Mouse (Mus musculus) adipocyte (in vitro differentiated cells): ENCODE results near the gene Camta1.

Source experiments
- DNase-seq: peaks from one replicate; pipeline ENCODE4 v3.0.0-alpha.2; 2016; ENCODE audit warnings: low spot score

Camta1 gene

DNA sequence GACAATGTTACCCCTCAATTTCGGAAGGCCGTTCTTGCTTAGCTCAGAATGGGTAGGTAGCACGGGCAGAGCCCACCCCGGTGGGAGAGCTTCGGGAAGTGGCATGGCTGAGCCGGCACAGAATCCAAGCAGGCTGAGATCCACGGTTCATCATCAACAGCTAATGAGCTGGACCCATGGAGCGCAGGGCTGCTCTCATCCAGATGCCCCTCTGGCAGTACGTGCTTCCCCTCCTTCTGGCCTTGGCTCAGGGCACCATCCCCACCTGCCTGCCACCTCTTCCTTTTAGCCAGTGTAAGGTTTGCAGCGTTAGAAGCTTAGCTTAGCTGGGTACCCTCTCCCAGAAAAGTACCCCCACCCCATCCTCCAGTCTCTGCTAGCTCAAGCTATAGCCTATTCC is 545.2 kb downstream of the Camta1 start:
- DNase-seq: no peak

DNA sequence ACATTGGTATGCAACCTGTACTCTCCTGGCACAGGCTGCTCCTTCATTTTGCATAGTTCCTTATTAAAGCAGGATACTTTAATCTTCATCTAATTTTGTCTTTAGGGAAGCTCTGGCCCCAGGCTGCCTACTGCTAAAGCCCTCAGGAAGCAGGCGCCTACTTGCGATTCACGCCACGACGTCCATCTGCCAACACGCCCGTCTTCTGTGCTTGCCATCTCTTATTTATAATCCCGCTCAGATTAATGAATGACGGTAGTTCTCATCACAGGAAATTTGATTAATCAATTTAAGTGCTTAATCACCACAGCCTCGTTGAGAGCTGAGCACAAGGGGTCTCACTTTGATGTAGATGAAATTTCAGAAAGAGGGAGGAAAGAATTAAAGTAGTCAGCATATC is 546.0 kb downstream of the Camta1 start:
- DNase-seq: no peak

DNA sequence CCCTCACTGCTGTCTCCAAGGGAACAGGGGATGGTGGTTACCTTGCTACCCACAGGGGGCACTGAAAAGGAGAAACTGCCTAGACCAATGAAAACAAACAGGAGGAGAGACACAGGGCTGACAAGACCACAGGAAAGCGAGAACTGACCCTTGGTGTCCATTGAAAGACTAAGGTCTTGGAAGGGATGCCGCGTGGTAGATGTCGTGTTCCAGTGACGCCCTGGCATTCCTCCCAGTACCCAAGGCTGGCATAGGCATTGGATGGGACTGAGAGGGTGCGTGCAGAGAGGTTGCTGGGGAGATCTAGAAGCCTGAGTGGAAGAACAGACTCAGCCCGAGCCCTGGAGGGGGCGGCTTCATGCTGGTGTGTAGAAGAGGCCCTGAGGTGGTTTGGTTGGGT is 550.9 kb downstream of the Camta1 start:
- no peak for DNase-seq

DNA sequence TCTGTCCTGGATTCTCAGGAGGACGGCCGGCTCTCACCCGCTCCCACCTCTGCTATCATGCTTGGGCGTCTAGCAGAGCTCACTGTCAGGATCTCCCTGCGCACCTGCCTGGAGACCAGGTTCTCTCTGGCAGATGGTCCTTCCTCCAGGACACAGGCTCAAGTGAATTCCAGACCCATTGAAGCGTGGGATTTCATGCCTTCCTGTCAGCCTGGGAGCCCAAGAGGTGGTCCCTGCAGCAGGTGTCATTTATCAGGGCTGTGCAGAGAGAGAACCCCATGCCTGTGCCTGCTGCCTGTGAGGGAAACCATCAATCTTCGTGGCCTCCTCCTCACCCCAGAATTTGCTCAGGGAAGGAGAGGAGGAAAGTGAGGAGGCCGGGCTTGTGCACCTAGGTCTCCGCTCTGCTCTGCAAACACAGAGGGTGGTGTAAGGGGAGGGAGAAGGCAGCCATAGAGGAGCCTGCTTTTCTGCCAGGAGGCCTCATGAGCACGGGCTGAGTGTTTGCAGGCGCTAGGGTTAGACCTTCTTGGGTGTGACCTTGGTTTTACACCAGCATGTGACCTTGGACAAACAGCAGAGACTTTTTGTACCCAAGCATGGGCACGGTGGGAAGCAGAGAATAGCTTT is 551.5 kb downstream of the Camta1 start:
- DNase-seq: no peak

DNA sequence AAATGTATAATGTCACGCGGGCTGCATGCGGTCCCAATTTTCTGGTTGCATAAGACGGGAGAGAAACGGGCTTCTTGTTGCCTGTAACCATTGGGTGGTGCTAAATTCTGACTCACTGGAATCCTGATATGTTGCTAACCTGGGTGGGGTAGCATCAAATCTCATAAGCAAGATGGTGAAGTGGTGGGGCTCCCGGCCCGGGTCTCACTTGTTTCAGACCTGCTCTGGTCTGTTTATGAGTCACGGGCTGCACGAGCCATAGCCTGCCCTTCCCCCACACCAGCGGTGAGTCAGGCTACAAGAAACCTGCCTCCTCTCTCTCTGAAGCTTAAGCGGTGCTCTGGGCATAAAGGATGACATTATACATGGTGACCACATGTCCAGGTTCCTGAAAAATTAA is 554.8 kb downstream of the Camta1 start:
- DNase-seq: no peak

DNA sequence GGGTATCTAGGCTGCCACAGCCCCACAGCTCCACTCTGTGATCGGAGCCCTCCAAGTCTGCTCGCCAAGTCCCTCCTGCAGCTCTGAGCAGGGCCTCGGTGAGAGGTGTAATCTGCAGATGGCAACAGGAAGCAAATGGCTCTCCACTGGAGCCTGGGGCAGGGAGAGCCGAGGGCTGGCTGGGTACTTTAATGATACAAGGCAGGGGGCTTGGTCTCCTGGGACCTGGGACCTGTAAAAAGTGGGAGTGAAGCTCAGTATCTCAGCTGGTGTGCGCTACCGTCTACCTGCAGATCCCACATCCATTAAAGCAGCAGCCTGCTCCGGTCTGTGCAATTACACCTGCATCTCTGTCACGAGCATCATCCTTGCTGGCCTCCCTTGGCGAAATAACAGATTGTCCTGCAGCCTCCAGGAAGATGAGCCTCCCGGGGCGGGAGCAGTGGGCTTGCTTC is 555.3 kb downstream of the Camta1 start:
- DNase-seq: no peak

DNA sequence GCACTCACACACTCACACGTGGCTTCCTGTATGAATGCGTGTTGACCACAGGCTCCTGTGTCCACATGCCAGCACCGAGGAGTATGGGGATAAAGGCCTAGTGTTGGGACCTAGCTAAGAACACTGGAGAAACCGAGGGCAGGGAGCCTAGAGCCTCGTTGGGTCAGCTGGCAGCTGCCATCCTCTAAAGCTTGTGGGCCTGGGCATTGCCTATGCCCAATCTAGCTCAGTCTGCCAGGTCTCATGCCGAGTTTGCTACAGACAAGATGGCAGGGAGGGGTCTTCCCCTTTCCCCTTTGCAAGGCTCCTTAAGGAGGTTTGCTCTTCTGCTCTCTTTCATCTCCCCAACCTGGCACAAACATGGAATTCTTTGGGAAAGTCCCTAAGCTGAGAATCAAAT is 555.9 kb downstream of the Camta1 start:
- DNase-seq: no peak

DNA sequence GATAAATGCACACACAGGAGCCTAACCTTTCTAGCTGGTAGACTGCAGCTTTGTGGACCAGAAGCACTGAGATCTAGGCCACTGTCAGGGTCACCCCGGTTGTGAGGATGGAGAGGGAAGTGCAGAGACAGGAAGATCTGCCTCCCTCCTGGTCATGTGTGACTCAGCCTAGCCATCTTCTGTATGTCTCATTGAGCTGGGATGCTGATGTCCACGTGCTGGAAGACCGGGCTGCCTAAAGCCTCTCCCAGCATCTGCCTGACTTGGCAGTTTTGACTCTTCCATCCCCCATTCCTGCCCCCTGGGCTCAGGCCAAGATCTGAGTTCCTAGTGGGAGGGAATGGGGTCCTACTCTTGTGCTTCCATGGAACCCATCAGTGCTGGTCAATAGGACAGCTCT is 557.7 kb downstream of the Camta1 start:
- DNase-seq: no peak

DNA sequence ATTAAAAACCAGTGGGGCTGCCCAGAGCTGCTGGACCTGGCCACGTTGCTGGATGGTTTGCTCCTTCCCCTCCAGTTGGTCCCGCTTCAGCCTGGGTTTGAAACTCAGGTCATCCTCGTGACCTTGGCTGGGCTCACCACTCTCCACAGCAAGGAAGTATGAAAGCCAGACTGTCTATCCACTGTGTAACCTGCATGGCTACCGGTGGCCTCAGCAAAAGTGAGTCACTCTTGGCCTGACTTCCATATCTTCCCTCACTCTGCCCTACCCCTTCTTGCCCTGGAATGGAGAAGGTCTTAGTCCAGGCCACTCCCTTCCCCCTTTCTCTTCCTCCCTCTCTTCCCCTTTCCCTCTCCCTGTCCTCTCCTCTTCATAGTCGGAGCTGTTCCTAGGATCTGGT is 558.2 kb downstream of the Camta1 start:
- no peak for DNase-seq

DNA sequence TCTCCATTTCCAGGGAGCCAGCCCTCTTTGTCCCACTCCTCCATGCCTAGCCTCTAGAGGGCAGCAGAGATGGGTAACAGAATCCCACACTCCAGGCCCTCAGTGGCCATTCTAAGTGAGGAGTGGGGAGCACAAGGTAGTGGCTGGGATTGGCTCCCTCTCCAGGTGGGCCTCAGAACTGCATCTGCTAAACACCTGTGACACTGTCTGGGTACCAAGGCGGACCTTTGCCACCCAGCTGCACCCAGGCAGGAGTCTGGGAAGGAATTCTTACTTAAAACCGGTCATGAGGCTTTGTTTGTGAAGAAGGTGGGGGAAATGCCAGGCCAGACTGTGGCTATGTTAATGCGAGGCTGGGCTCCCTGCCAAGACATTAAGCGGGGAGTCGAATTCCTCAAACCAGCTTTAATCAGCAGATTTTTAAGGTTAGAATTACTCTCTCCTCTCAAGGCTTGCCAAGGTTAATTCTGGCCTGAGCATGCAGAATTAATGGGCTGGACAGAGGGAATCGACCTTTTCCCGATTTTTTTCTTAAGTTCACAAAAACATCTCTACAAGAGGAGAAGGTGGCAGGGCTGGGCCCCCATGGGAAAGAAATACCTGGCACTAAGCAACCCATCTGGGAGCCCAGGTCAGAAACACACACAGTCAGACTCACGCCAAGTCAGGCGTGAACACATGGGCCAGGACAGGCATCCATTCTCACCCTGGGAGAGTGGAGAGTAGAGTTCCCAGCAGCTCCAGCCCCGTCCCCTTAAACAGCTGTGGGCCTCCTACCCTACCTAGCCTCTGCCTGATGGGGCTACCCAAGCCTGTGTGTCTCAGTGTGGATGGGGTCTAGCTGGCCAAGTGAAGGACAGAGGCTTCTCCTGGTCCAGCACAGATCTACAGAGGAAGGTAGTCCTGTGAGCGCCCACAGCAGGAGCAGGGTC is 559.2 kb downstream of the Camta1 start:
- peak; percentile 48 for DNase-seq

DNA sequence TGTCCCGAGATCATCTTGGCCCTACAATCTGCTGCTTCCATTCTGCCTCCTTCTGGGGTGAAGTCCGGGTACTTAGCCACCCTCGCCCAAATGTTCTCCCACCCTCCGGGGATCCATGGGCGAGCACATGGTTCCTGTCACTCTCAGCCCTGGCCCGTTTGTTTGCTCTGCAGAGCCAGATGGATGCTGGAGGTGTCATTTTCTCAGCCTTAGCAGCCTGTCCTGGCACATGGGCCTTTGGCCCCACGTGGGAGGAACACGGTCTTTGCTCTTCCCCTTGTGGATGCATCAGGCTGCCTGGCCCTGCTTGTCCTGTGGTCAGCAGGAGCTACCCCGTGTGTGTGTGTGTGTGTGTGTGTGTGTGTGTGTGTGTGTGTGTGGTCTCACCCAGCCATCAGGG is 560.3 kb downstream of the Camta1 start:
- DNase-seq: no peak

DNA sequence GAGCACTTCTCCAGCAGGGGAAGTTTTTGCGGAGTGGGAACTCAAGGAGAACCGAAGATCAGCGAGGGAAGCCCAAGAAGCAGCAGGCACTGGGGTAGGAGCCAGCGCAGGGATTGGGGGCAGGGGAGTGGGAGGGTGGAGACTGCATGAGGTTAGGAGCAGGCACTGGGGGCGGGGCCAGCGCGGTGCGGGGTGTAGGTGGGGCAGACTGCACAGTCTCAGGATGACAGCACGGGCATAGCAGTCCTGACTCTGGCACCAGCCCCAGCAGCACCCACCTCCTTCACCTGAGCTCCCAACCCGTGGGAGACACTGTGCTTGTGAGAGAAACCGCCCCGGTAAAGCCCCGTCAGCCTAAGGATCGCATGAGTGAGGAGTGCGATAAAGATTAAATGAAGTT is 561.0 kb downstream of the Camta1 start:
- no peak for DNase-seq

DNA sequence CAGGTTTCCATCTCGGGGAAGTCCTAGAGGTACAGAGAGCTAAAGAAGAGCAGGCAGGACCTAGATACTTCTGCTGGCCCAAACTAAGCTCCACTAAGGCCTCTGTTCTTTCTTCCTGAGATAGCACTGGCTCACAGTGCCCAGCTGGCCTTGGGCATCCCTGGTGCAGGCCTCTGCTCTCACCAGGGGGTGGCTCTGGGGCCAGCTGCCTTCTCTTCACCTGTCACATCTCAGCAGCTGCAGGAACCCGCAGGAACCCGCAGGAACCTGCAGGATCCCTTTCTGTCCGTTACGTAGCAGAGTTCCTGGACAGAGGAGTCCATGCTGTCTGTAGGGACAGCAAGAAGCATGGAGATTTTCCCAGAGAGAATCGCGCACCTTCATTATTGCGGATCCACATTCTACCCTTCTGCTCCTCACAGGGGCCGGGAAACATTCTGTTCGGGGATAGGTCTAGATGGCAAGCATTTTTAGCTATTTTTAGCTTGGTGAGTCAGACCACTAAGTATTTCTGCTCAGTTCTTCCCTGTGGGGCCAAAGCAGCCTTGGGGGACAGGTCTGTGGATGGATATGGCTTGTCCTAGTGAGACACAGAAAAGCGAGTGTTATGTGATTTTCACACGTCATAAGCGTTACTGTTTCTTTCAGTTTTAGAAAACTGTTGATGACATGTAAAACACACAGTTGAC is 566.0 kb downstream of the Camta1 start:
- DNase-seq: no peak

DNA sequence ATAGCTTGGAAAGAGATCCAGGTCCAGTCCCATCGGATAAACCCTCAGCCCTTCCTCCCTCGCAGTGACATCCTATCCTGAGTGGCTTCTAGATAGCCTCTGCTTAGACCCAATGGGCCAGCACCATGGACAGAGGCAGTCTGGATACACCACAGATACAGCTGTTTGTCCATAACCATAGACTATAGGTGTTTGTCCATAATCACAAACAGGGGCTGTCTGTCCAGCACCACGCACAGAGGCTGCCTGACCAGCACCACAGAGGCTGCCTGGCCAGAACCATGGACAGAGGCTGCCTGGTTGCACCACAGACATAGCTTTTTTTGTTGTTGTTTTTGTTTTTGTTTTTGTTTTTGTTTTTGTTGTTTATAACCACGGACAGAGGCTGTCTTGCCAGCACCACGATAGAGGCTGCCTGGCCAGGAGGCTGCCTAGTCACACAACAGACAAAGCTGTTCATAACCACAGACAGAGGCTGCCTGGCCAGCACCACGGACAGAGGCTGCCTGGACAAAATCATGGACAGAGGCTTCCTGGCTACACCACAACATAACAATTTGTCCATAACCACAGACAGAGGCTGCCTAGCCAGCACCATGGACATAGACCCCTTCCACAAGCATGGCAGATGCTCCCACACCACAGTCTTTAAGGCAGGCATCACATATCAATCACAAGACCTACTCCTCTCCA is 572.6 kb downstream of the Camta1 start:
- DNase-seq: peak; percentile 67

DNA sequence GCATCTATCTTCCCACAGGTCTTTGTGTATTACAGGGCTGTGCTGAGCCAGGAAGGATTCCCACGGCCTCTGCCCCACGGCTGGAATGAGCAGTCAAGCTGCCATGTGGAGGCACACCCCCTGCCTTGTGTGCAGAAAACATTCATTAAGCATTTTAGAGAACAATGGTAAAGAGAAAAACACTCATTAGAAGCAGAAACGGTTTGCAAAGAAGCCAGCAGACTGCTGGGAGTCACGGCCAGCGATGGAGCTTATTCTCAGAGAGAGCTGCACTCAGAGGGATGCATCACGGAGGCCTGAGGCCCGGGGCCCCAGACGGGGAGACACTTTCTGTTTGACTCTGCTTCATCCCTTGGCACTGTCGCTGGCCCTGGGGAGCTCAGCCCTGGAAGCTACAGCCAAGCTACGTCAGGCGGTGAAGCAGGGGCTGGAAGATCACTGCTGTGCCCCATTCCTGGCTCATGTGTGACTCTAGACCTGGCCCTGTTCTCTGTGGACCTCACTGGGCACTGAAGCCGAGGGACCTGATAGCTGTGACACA is 575.7 kb downstream of the Camta1 start:
- DNase-seq: no peak

DNA sequence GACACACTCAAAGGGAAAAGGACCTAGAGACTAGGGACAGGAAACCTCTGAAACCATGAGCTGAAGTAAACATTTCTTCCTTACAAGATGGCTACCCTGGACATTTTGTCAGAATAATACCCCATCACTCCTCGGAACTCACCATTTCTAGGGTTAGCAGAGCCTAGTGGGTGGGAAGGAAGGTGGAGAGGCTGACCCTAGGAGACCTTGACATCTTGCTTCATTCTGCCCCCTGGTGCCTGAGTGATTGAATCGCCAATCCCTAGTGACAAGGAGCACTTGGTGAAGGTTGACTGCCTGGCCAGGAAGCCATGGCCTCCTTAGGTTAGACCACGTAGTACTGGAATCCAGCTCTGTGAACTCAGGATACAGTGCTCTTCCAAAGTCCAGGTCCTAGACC is 576.2 kb downstream of the Camta1 start:
- peak; percentile 5 for DNase-seq

DNA sequence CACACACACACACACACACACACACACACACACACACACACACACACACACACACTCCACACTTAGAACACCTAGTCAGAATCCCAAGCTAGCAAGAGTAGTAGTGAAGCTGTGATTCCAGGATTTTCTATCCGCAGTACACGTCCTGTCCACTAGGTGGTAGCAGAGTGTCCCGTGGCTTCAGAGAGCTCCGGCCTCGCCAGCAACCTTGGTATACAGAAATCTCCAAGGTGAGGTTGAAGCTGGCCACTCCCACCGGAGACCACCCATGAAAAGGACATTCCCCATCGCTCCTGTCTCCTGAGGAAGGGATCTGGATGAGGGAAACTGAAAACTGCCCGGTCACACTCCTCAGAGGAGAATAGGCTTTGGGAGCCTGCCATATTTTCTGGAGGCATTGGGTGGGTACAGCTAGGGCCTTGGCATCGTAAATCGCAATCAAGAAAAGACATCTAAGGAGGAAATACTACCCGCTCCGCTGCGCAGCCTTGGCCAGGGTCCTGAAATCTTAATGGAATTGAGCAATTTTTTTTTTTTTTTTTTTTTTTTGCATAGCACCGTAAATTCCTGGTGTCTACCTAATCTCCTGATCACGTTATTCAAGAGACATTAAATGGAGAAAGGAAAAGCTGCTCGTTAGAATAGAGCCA is 578.5 kb downstream of the Camta1 start:
- peak; percentile 67 for DNase-seq

DNA sequence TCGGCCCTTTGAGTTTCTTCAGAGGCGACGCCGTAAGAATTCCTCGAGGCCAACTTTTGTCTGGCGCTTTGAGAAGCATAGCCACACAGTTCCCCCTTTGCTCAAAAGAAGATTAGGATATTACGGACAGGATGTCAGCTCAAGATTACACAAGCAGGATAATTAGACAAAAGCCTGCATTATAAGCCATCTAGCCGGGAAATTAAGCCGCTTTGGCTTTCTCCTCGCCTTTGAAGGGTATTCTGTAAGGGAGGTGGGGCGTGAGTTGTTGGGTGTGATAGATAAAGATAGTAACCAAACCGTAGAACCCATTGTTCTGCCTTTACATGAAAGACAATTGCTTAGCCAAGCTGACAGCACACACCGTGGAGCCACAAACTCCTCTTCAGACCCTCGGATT is 579.6 kb downstream of the Camta1 start:
- DNase-seq: no peak

DNA sequence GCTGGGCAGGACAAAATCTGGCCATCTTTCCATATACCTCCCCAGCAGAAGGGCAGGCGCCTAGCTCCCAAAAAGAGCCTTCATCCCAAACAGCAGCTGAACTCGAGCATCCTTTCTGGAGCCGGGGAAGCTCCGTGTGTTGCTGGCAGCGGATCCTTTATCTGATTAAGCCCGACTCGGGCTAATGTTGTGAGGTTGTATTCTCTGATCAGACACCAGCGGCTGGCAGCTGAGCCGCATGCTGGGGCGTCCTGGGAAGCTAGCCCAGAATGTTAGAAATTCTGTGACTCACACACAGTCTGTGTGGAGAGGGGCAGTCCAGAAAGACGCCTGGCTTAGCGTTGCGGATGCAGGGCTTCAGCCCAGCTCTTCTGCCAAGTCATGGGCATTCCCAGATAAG is 586.4 kb downstream of the Camta1 start:
- peak; percentile 12 for DNase-seq

DNA sequence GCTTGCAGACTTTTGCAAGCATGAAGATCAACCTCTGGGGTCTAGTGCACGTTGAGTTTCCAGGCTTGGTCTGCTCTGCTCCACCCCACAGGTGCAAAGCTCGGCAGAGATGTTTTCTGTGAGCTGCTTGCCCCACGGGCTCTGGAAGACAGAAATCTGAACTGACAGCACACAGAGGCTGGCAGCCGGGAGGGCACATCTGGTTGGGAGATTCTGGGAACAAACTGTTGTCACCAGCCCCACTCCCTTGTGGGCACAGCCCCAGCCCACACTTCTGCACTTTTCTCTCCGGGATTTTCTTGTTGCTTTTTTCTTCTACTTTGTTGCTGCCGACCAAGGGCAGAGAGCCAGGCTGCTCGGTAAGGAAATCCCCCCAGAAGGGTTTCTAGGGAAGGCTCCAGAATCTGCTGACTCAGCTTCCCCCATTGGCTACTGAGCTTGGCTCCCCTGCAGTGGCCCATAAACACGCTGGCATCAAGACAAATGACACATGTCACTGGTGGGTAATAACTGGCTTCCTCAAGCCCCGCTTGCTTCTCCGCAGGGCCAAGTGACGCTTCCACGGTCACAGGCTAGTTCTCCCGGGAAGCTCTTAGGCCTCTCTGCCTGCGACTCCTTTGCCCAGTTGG is 597.8 kb downstream of the Camta1 start:
- DNase-seq: no peak

DNA sequence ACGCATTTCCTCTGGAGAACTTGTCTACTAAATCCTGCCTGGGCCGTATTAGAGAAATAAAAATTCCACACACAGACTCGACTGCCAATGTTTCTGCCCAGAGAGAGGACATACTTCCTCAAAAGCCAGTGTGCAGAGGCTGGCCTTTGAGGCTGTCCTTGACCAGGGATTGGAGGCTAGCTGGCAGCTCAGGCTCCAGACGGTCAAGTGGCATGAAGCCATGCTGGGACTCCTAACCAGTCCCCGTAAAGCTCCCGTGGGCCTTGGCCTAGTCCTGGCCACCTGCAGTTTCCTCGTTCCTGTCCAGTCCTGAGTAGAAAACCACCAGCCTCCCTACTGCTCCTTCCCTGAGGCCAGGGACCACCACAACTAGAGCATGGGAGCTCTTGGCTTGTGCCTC is 598.6 kb downstream of the Camta1 start:
- no peak for DNase-seq
